Mouse (Mus musculus) brain, adult 2 months (tissue): Measurements from ENCODE around the gene Slc9a6.

Experiments used
- DNase-seq: peaks from one replicate; pipeline ENCODE4 v3.0.0; 2011; ENCODE audit warnings: low read depth, low spot score

Slc9a6 gene

DNA sequence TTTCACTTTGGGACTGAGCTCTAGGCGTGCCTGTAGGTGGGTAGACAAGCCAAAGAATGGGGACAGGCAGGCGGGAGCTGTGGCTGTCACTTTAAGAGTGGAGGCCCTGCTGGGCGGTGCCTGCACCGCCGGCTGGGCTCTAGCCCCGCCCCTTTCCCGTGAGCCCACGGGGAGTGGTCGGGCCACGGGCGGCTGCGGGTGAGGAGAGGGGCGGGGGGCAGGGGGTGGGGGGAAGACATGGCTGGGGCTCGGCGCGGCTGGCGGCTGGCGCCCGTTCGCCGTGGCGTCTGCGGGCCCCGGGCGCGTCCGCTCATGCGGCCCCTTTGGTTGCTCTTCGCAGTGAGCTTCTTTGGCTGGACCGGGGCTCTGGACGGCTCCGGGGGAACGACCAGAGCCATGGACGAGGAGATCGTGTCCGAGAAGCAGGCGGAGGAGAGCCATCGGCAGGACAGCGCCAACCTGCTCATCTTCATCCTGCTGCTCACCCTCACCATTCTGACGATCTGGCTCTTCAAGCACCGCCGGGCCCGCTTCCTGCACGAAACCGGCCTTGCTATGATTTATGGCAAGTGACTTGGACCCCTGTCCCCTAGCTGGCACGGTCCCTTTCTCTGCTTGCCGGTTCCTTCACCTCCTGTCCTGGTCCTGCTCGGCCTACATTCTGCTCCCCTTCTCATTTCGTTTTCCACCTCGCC is at the start of gene Slc9a6:
TSS of gene Slc9a6 (plus strand) at position 135 of the 695 bp plus-strand sequence.
- DNase-seq, result peak; percentile 88

DNA sequence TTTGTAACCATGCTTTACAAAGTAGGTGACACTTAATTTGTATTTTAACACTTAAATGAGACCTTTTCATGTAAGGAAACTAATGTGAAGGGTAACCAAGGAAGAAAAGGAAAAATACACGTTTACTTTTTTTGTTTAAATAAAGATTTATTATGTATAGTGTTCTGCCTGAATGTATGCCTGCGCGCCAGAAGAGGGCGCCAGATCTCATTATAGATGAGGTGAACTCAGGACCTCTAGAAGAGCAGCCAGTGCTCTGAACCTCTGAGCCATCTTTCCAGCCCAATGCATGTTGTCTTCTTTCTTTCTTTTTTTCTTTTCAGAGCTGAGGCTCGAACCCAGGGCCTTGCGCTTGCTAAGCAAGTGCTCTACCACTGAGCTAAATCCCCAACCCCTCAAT is 37.1 kb upstream of the Slc9a6 start:
- peak; percentile 11 for DNase-seq

DNA sequence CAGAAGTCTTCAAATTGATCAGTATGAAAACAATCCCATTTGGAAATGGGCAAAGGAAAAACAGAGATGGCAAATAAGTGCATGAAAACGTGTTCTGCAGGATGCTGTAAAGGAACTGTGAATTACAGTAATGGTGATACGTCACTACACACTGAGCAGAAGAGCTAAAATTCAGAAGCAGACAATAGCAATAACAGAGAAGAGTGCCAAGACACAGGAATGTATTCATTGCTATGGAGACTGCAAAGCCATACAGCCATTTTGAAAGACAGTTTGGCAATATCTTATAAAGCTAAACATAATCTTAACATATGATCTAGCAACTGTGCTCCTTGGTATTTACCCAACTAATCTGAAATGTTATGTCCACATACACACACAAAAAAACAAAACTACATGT is 31.4 kb upstream of the Slc9a6 start:
- DNase-seq, result no peak

DNA sequence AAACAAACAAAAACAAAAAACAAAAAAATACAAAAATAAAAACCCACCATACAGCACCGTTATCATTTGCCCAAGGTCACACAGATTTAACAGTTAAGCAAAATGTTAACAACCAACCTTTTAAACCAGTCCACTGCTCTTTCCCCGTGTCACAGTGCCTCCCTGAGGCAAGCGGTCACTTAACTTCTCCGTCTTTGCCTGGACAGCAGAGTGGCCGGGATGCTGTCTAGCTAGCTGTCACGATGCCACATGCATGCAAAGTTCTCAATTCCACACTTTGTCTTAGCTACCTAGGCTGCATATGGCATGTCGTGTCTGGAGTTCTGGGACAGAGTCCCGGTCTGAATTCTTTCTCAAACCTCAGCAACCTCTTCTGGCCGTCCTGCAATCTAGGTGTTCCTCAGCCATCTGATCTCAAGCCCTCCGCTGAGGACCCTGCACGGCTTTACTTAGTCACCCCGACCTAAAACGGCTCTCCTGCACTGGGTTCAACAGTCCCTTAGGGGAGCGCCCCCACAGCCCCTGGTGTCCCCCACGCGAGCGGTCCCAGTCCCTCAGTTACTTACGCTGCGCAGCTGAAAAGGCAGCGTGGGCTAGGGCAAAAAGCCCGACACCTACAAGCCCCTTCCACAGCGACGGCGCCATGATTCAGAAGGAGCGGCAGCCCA is 12.2 kb upstream of the Slc9a6 start:
- DNase-seq, result peak; percentile 35

DNA sequence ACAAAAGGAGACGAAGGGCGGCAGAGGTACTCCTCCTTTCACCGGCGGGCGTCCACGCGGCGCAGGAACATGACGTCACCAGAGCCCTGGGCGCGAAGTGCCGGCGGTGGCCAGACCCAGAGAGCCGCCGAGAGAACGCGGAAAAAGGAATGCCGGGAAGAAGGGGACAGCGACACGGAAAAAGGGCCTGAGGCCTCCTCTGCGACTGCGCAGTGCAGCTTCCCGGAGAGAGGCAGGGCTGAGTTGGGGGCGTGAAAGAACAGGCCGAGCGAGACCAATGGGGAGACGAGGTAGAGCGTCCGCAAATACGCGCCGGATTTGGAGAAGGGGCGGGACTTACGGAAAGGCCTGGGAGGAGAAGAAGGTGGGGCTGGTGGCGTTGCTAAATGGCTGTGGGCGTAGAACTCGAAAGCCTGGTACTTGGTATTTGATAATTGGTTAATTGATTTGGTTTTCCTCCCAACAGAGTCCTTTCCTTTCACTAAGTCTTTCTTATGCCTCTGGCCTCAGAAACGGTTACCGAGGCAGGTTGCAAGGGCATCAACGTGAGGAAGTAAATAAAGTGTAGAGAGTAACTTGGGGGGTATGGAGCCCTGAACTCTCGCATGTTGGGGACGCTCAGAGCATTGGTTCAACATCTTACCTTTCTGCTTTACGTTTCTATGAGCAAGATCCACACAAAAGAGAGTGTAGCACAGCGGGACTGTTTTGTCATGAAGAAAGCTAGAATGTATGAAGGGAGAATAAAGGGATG is 11.5 kb upstream of the Slc9a6 start, which contains the start of gene Mmgt1:
TSS of gene Mmgt1 (minus strand) at position 183 of the 754 bp plus-strand sequence.
- DNase-seq, result peak; percentile 98

DNA sequence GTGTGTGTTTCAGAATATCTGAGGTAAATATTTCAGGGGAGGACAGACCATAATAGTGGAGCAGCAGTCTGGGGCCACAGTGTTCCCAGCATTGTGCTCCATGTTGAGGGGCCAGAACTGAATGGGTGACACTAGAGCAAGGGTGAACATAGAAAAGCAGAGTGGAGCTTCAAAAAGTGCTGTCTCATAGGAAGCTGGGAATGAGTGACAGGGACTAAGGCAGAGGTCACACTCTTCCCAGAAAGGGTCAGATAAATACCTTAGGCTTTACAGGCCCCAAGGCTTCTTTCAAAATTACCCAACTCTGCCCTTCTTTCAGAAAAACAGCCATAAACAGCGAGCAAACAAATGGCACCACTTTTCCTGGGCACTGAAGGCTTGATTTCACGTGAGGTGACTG is 3.0 kb upstream of the Slc9a6 start:
- no peak for DNase-seq

DNA sequence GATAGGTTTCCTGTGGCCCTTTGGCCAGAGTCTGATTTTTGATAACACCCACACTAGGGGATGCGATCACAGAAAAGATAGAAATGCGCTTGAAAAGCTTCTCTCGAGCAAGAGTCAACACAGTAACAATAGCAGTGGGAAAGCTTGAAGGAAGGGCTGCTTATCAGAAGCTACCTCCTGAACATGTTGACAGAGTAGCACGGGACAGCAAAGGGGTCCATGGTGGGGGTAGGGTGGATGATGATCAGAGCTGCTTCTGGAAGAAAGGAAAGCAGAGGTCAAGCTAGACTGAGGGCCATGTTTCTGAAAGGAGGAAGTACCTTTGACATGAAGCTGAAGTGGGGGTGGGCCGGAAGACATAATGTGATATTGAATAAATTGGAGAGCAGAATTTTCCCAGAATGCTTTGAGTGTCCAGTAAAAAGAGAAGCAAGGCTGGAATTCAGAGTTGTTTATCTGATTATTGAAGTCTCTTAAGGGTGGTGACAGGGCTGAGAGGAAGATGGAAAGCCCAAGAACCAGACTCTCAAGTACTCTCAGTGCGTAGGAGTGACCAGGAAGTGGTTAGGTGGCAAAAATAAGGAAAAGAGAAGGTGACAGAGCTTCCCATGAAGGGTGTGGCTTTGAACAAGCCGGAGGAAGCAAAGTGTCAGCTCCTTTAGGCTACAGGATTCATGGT is 2.4 kb upstream of the Slc9a6 start:
- no peak for DNase-seq

DNA sequence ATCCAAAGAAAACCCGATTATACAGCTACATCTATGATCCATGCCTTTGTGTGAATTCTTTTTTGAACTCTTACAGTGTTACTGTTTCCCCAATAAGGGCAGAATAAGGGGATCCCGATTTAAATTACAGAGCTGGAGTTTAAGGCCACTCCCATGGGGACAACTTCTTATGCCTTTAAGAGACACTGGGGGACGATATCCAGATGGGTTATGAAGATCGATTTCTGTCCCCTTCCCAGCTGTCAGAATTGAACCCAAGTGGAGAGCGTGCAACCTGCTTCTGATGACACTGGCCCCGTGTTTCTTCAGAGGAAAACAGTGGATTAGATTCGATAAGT is 303 bp upstream of the Slc9a6 start:
- peak; percentile 4 for DNase-seq

DNA sequence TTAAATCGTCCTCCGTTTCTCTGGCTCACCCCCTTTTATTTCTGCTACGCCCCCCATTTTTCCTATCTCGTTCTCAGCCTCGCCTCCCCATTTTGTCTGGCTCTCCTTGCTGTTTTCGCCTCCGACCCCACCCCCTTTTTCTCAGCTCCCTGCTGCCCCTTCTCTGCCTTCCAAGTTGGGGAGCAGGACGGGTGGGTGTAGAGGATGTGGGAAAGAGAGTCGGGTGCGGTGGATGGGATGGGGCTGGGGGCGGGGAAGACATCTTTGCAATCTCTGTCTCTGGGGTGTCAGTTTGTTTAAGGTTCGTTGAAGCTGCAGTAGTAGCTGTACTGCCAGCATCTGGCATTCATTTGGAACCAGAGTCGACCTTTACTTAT is 749 bp downstream of the Slc9a6 start:
- DNase-seq, result no peak

DNA sequence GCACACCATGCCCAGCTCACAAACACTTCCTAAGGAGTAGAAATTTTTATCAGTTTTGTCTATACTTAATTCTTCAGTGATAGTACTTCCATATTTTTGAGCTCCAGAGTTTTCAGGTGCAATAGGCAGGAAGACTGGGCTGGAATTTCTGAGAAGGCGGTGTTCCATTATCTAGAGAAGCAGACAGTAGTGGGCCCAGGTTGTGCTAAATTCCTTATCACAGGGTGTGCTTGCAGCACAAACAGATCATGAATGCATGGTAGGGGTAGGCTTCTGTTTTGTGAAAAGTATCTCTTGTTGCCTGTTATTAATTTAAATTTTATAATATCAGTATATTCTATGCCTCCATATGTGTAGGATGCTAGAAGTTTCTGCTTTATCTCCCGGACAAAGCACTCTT is 5.7 kb downstream of the Slc9a6 start:
- DNase-seq, result no peak

DNA sequence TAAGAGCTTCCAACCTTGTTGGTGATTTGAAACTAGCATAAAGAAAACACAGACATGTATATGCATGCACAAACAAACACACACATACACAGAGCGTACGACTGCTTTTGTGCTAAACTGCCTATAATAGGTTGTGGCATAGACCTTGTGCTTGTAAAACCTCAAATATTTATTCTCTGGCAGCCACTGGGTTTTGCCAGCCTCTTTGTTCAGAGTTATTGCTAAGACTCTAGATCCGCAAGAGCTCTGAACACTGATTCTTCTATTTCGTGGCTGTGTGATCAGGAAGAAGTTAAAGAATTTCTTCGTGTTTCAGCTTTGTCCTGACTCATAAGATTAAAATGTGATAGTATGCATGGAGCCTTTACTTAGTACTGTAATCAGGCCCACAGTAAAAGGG is 26.6 kb downstream of the Slc9a6 start:
- no peak for DNase-seq

DNA sequence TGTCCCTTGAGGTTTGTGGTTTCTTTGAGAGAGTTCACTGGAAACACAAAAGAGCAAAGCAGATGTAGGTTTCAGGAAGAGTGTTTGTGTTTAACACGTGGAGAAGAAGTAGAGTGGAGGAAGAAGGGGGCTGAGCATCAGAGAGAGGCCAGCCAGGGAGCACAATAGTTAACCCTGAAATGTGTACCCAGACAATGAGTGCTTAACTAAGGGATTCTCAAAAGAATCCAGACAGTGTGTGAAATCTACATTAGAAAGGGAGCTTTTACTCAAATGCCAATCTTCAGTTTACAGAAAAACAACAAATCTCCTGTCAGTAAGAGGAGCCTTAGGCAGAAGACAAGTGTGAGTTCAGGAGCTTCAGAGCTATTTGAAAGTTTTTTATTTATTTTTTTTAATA is 30.5 kb downstream of the Slc9a6 start:
- no peak for DNase-seq

DNA sequence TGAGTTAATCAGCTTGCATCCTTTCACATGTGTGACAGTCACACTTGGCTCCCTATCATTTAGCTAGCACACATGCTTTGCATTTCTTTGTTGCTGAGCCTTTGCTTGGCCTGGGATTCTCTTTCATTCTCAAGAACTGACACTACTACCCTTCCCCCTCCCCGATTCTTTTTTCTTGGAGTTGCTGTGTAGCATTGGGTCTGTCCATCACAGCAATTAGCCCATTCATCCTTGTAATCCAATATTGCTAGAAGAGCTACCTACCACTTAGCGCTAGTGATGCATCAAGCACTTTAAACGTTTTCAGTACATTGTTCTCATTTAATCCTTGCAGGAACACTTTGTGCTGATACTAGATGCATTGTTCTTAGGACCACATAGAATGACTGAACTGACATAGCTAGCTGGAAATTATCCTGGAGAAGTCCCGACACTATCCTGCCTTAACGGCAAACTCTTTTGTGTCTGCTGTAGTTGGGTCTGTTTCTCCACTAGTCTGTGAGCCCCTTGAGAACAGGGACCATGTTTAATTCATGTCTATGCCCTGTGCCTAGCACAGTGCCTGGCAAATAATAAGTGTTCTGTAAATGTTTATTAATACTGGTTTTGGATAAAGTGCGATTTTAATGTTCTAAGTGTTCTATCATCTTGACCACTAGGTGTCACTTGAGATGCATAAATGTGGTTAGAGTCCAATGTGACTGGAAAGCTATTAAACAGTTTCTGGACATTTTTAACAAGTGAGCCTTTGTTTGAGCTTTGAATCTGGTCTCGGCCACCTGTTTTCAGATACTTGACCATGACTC is 40.2 kb downstream of the Slc9a6 start:
- DNase-seq, result peak; percentile 32

DNA sequence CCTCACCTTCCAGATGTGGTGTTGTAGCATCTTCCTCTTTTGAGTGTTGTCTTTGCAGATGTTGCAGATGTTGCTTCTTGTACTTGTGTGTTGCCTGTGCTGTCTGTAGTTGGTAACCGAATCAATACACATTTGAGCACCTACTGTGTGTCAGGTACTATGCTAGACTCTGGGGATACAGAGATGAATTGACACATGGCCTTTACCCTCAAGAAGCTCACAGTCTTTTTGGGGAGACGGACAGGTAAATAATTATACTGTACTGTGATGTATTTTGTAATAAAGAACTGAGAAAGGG is 40.7 kb downstream of the Slc9a6 start:
- no peak for DNase-seq

DNA sequence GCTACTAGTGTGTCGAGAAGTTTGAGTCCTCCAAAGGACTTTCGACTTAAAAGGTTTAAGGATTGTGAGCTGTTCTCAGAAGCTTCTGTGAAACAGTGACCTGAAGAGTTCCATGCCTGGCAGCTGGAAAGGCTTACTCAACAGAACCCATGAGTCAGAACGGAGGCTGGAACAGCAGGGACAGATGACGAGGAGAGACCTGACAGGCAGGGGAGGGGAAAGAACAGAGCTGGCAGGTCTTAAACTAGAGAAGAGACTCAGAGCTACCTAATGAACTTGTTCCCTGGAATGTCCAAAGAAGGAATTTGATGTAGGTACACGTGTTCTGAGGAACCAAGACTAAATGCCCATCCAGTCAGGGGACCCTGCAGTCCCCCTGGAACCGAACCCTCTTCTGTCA is 41.3 kb downstream of the Slc9a6 start:
- DNase-seq, result peak; percentile 70

DNA sequence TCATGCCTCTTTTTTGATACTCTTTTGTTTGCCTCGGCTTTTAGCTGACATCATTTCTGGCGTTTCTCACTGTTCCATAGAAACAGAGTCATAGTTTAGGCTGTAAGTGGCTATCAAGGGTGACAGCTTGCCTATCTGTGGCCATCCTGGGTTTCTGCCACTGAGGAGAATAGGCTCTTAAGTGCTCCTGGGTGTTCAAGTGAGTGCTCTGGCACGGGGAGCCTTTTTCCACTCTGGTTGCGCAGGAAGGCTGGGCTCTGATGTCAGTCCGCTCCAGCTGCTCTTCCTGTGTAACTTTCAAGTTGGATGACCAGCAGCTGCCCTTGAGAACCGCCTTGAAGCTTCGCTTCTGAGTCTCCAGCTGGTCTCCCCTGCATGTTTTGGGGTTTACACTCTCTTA is 42.2 kb downstream of the Slc9a6 start:
- DNase-seq, result peak; percentile 24

DNA sequence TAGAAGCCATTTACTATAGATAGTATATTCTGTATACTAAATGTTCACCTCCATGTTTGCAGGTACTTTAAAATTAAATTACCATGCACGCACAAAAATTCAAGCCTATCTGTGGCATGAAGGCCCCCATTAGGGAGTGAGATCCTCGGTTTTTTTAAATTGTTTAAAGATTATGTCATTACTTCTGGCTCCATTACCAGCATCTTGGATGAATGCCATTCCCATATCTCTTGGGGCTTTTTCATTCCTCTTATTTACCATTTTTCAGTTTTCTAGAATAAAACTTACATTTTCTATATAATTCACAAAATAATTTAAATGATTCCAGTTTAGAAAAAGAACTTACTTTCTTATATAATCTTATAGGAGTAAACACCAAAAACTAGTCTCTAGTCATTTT is 46.1 kb downstream of the Slc9a6 start:
- no peak for DNase-seq

DNA sequence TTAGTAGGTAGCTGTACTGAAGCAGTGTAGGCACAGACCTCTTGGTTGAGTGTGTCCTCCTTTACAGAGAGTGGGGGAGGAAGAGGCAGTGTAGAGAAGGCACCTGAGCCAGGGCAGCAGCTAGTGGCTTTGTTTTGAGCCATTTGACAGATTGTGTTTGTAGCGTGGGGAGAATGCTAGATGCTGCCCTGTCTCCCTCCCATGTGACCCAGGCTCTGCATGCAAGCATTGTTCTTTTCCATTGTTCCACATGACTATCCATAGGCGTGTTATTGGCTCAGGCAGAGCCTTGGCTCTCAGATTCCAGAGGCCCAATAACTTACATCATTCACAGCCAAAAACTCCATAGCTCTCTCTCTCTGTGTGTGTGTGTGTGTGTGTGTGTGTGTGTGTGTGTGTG is 49.7 kb downstream of the Slc9a6 start:
- peak; percentile 78 for DNase-seq

DNA sequence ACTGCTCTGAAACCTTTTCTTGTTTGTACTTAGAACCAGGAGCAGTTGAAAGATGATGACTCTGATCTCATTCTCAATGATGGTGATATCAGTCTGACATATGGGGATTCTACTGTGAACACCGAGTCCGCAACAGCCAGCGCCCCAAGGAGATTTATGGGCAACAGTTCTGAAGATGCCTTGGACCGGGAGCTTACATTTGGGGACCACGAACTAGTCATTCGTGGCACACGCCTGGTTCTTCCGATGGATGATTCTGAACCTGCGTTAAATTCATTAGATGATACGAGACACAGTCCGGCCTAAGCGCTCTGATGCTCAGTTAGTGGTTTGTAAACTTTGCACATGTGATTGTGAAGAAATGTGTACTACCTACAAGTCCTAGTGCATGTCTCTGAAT is 51.6 kb downstream of the Slc9a6 start:
- DNase-seq, result no peak

DNA sequence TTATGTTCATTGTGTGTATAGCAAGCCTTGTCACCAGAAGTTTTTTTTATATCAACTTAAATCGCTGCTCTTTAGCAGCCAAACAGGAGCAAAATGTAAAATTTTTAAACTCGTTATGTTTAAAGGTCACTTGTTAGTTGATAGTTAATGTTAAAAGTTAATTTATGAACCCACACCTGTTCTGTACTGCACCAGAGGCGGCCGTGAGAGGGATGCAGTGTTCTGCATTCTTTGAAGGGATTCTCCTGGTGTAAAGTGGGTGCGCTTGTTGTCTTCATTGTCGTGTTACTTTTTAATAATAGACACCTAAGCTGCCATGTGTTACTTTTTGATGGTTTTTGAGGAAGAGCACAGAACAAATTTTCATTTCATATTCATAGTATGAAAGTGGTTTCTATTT is 52.8 kb downstream of the Slc9a6 start:
- DNase-seq, result no peak

DNA sequence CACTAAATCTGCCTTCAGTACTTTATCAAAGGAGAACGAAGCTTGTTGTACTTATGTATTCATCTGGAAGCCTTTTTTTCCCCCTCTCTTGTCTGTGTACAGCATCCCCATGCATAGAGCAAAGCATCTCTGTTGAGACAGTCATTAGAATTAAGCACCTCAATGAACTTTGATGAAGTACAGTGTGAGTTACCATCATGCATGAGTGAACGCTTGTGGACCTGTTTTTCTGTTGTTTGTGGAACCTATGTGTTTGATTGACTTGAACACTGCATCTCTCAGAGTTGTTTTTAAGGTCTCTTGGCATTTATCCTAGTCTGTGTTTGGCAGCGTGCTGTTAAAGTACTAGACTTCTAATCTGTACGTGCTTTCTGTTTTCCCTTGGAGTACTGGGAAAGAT is 53.8 kb downstream of the Slc9a6 start:
- no peak for DNase-seq
